Mouse (Mus musculus) c-Kit-positive CD71-positive TER-119-negative erythroid progenitor cells, embryonic 14.5 days (primary cell): ENCODE measurements around the gene Sfmbt1.

Experiments used
- DNase-seq: peaks from one replicate; pipeline ENCODE4 v3.0.0-alpha.2; 2013; ENCODE audit warnings: low read depth

Gene Sfmbt1

GRCm38 (mm10) chr14:30826174-30827140, 111.8 kb downstream of the Sfmbt1 start:
- DNase-seq = no peak

- DNase-seq = no peak
Observed at GRCm38 (mm10) chr14:30827480-30827879, 112.8 kb downstream of the Sfmbt1 start.

GRCm38 (mm10) chr14:30828077-30828476, 113.4 kb downstream of the Sfmbt1 start:
- no peak for DNase-seq

DNA sequence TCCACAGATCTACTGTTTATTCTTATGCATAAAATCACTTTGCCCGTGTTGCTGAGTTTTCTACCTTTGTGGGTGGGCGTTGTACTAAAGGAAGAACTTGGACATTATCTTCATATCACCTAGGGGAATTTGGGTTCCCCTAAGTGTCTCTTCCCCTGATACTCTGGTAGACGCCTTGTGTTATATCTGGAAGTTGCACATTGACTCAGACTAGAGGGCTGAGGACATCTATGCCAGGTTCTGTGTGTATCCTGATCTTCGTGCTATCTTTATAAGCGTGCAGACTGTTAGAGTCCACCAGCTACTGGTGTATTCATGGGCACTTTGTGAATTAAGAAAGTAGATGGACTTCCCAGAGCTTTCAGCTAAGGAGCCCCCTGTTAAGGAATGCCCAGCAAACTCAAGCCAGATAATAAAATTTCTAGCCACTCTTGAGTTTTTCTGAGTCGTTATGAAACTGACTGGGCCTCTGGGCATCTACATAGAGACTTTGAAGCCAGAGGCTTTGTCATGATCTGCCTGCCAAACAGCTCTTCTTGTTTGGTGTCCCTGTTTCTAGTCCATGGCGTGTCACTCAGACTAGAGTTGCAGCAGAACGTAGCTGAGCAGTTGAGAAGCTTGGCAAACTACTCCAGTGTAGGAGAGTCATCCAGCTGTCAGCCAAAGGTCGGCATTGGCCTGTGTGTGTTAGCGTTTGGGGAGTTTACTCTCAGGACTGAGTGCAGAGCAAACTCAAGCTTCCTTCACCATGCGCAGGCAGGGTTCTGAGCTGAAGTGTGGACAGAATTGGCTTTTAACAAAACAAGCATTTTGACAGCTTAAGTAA, 114.2 kb downstream of the Sfmbt1 start:
- DNase-seq = peak; percentile 65

DNA sequence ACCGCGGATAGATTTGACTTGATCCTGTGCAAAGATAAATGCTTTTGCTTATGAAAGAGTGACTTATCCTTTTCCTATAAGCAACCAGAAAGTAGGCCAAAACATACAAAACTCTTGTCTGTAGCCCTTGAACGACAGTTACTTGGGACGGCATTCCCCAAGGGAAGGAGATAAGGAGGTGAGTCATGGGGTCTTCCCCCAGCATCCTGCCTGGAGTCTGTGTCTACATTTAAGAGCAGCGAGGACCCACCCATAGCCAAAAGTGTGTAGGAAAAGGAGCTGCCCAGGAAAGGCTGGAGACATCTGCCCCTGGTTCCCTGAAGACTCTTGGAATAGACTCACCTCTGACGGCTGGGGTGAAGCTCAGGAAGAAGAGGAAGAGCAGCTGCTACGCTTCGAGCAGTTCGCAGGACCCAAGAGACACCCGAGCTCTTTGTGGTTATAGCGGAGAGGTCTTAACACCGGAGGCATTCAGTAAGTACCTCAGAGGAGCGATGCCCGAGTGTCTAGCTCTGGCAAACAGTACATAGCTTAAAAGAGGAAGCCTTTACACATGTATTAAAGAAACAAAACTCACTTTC, 122.9 kb downstream of the Sfmbt1 start:
- no peak for DNase-seq

- DNase-seq = no peak
Observed at GRCm38 (mm10) chr14:30843701-30844100, 129.1 kb downstream of the Sfmbt1 start.

- DNase-seq = no peak
Observed at GRCm38 (mm10) chr14:30850504-30850903, 135.9 kb downstream of the Sfmbt1 start.

- DNase-seq = no peak
Observed at GRCm38 (mm10) chr14:30852325-30852724, 137.7 kb downstream of the Sfmbt1 start.

DNA sequence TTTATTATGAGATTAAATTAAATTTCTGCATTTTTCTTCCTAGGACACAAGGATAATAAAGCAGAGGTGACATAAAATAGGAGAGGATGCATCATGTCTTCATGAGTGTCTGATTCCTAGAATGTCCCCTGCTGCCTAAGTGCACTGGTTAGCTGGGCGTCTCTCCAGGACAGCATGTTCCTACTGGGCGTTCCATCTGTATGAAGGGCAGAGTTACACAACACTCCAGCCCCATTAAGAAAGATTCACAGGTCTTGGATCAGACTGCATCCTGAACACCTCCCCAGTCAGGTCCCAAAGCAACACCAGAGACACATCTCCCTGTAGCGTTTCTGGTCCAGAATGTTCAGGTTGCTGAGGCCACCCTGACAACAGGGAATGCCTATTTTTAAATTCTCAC, 140.7 kb downstream of the Sfmbt1 start:
- no peak for DNase-seq

GRCm38 (mm10) chr14:30856885-30857507, 142.3 kb downstream of the Sfmbt1 start:
- no peak for DNase-seq

DNA sequence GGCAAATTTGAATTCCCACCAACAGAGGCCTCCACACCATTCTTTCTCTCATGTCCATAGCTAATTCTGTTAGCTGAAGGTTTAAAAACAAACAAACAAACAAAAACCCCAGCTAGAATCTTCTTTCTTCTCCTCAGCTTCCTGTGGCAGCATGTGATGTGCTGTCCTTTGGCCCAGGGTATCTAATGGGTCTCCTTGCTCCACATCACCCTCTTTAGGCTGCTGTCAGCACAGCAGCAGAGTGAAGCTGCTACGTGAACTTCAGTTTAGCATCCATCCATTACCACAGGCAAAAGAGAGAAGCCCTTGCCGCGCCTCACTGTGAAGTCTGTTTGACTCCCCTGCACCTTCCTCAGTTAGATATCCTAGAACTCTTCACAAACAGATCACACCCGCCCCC, 143.3 kb downstream of the Sfmbt1 start:
- no peak for DNase-seq

- DNase-seq = no peak
Observed at GRCm38 (mm10) chr14:30861421-30862125, 146.9 kb downstream of the Sfmbt1 start.

- no peak for DNase-seq
Observed at GRCm38 (mm10) chr14:30862368-30862767, 147.7 kb downstream of the Sfmbt1 start.

DNA sequence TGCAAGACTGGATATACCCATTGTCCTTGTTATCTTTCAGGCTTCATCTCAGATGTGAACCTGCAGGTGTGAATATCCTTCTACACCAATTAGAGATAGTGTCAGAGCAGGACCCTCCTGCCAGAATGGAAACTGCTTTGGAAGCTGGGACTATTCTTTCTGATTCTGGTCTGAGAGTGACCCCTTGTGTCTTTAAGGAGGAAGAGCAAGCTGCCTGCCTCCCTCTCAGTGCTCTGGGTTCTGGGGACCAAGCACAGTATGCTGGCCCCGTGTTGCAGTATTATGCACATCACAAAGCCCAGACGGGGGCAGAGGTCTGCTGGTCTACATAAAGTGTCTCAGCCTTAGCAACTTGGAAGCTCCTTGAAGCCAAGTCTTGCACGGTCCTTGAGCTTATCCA, 150.7 kb downstream of the Sfmbt1 start:
- no peak for DNase-seq

DNA sequence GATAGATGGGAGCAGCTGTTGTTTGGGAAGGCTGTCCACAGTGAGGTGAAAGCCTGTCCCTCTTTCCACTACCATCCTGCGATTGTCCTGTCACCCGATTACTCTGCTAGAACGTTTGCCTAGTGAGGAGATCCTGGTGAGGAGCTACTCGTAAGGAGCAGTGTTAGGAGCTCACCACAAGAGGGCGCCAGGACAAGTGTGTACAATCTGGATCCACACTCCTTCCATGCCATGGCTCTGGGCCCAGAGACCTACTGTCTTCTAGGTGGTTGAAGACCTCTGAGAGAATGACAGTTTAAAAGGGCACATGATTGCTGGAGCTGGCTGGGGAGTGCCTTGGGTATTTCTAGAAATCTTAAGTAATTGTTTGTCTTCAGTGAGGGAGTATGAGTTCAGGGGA, 152.4 kb downstream of the Sfmbt1 start:
- peak; percentile 55 for DNase-seq

DNA sequence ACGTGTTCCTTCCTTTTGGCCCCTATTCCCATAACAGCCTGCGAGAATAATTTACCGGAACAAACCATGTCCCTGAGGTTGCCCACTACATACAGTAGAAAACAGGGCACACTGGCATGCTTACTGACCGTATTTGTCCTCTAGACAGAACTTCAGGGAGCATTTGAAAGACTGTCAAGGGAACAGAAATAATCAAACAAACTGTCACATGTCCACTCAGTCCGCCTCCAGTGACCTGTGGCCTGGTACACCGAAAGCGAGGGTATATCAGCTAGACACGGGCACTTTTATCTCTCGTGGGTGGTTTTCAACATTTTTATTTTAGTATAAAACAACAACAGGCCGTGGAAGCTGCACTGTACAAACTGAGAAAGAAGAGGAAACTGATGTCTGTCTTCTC, 154.2 kb downstream of the Sfmbt1 start:
- DNase-seq = no peak

DNA sequence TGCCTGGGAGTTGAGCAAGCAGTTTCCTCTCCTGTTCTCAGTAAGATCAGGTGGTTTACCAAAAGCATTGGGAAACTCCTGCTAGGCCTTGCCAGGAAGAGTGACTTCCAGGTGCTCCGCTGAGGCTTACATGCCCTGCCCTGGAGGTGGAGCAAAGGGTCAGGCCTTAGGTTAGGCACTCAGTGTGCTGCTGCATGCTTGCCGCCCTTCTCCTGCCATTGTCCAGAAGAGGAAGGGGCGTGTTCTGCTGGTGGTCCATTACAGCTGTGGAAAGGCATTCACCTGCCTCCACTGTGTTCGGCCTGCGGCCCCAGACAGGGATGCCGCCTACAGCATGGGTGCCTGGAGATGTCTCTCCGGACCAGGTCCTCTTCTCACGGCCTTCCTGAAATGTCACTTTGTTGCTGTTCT, 154.7 kb downstream of the Sfmbt1 start:
- DNase-seq = no peak

- DNase-seq = no peak
Observed at GRCm38 (mm10) chr14:30870206-30871147, 155.8 kb downstream of the Sfmbt1 start.
